Mouse (Mus musculus) liver (tissue): Measurements from ENCODE around the gene Agbl5.

Source experiments
- DNase-seq: peaks from one replicate; pipeline ENCODE4 v3.0.0-alpha.2; 2020; ENCODE audit warnings: mixed read lengths

The Agbl5 gene

DNA sequence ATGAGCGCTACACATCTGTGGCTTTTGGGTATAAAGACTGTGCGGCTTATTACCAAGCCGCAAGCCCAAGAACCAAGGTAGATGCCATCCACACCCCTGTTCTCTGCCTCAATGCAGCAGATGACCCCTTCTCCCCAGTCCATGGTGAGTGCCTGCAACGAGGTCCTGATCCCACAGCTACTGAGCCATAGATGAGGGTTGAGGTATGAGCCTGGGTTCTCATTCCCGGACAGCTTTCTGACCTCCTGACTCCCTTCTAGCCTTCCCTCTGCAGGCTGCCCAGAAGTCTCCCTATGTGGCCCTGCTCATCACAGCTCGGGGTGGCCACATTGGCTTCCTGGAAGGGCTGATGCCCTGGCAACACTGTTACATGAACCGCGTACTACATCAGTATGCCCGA, 66.1 kb downstream of the Agbl5 start:
- no peak for DNase-seq

DNA sequence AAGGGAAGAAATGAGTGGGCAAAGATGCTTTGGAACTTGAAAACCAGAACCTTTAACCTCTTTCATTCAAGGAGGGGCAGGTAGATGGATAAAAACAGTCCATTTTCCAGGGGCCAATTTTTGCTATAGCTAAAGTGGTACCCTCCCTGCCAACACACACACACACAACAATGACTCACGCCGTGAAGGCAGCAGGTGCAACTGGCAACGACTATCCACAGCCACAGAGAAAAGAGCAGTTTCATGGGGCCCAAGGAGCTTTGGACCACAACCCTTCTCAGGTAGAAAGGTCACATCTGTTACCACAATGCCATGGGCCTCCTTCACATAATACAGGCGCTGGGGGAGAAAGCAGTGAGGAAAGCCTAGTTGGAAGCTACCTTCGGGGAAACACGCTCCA, 67.3 kb downstream of the Agbl5 start:
- no peak for DNase-seq
